Mouse (Mus musculus): ENCODE results near the gene Eaf2.

Eaf2 gene

GRCm38 (mm10) chr16:36770830-36771229, 104.0 kb downstream of the Eaf2 start:
- DNase-seq (ENCODE audit: low read depth, low spot score), result peak; percentile 12

GRCm38 (mm10) chr16:36770191-36770771, 104.5 kb downstream of the Eaf2 start:
- DNase-seq (ENCODE audit: low read depth, low spot score), result peak; percentile 71

GRCm38 (mm10) chr16:36751979-36752378, 122.8 kb downstream of the Eaf2 start:
- no peak for DNase-seq (ENCODE audit: low read depth, low spot score)

- no peak for DNase-seq (ENCODE audit: low read depth, low spot score)
These were observed 127.0 kb downstream of the Eaf2 start for GRCm38 (mm10) chr16:36747767-36748166.

- DNase-seq (ENCODE audit: low read depth, low spot score), result no peak
These were observed 127.7 kb downstream of the Eaf2 start for GRCm38 (mm10) chr16:36747068-36747467.

GRCm38 (mm10) chr16:36743580-36743979, 131.2 kb downstream of the Eaf2 start:
- DNase-seq (ENCODE audit: low read depth, low spot score), result no peak
